Mouse (Mus musculus): ENCODE data around the gene Cep250.
"Not testable (repeated sequence)": the region's sequence is repeated elsewhere in the genome, so short reads cannot be mapped to it uniquely, and the experiment has no call there.

Cep250 gene

GRCm38 (mm10) chr2:155956134-155957059, at the start of gene Cep250:
Gene Cep250, plus strand, starts transcription at chr2:155956458.
- peak; percentile 83 to 94 for DNase-seq (ENCODE audit: low spot score in 2 of 2)

- no peak for DNase-seq (ENCODE audit: low spot score in 2 of 2)
These were observed 41.6 kb upstream of the Cep250 start for GRCm38 (mm10) chr2:155914684-155915083.

GRCm38 (mm10) chr2:155923143-155923542, 33.1 kb upstream of the Cep250 start:
- no peak for DNase-seq (ENCODE audit: low spot score in 2 of 2)

- DNase-seq (ENCODE audit: low spot score in 2 of 2), result not testable (repeated sequence)
These were observed 31.0 kb upstream of the Cep250 start for GRCm38 (mm10) chr2:155925213-155925612.

- DNase-seq (ENCODE audit: low spot score in 2 of 2), result no peak
These were observed 27.4 kb upstream of the Cep250 start for GRCm38 (mm10) chr2:155928711-155929345.

- DNase-seq (ENCODE audit: low spot score in 2 of 2), result peak; percentile 76 to 89
These were observed 26.5 kb upstream of the Cep250 start, which contains the start of gene Uqcc1 for GRCm38 (mm10) chr2:155929531-155930442. Gene Uqcc1, minus strand, starts transcription at chr2:155930310.

- DNase-seq (ENCODE audit: low spot score in 2 of 2), result no peak
These were observed 16.2 kb upstream of the Cep250 start for GRCm38 (mm10) chr2:155939897-155940529.

GRCm38 (mm10) chr2:155940681-155941080, 15.6 kb upstream of the Cep250 start, which contains the start of gene Gm15557:
Gene Gm15557, plus strand, starts transcription at chr2:155940728.
- no peak for DNase-seq (ENCODE audit: low spot score in 2 of 2)

- DNase-seq (ENCODE audit: low spot score in 2 of 2), result no peak
These were observed 14.4 kb upstream of the Cep250 start for GRCm38 (mm10) chr2:155941697-155942442.

GRCm38 (mm10) chr2:155943463-155943862, 12.8 kb upstream of the Cep250 start:
- DNase-seq (ENCODE audit: low spot score in 2 of 2), result no peak

- no peak for DNase-seq (ENCODE audit: low spot score in 2 of 2)
These were observed 11.6 kb upstream of the Cep250 start for GRCm38 (mm10) chr2:155944685-155945084.

- DNase-seq (ENCODE audit: low spot score in 2 of 2), result no peak
These were observed 11.1 kb upstream of the Cep250 start, which contains the start of gene Gdf5 for GRCm38 (mm10) chr2:155945124-155945523. Gene Gdf5, minus strand, starts transcription at chr2:155945367.

- DNase-seq (ENCODE audit: low spot score in 2 of 2), result no peak
These were observed 10.7 kb upstream of the Cep250 start for GRCm38 (mm10) chr2:155945580-155945979.

- DNase-seq (ENCODE audit: low spot score in 2 of 2), result peak; percentile 71 to 88
These were observed 10.2 kb upstream of the Cep250 start for GRCm38 (mm10) chr2:155946069-155946468.

- DNase-seq (ENCODE audit: low spot score in 2 of 2), result no peak
These were observed 9.8 kb upstream of the Cep250 start for GRCm38 (mm10) chr2:155946499-155946898.

GRCm38 (mm10) chr2:155947390-155948002, 8.8 kb upstream of the Cep250 start:
- peak in 1 of 2 experiments; percentile 39 for DNase-seq (ENCODE audit: low spot score in 2 of 2)

- no peak for DNase-seq (ENCODE audit: low spot score in 2 of 2)
These were observed 6.9 kb upstream of the Cep250 start for GRCm38 (mm10) chr2:155949362-155949761.

GRCm38 (mm10) chr2:155952006-155952405, 4.3 kb upstream of the Cep250 start:
- DNase-seq (ENCODE audit: low spot score in 2 of 2), result peak in 1 of 2 experiments; percentile 71

- DNase-seq (ENCODE audit: low spot score in 2 of 2), result no peak
These were observed 3.7 kb downstream of the Cep250 start for GRCm38 (mm10) chr2:155959981-155960380.

GRCm38 (mm10) chr2:155961862-155962261, 5.6 kb downstream of the Cep250 start:
- peak in 1 of 2 experiments; percentile 53 for DNase-seq (ENCODE audit: low spot score in 2 of 2)

Data from spleen, postnatal 10 days (tissue).